Mouse (Mus musculus): ENCODE measurements around the gene Ddc.

- no peak for TF ChIP-seq CTCF (IDR thresholded peaks at IDR 0.05 in 2 of 3, conservative IDR thresholded peaks at IDR 0.05 in 1 of 3; ENCODE audit: control insufficient read depth in 1 of 3, insufficient read depth in 1 of 3, low read depth in 2 of 3, low read length in 3 of 3, poor library complexity in 1 of 3, severe bottlenecking in 1 of 3)
- TF ChIP-seq POLR2A (IDR thresholded peaks at IDR 0.05; ENCODE audit: control insufficient read depth in 1 of 2, insufficient read depth in 1 of 2, low read depth in 1 of 2, low read length in 2 of 2, poor library complexity in 1 of 2): no peak
- TF ChIP-seq NELFE (IDR thresholded peaks at IDR 0.05; ENCODE audit: low read depth, low read length): no peak
- TF ChIP-seq RCOR1 (IDR thresholded peaks at IDR 0.05; ENCODE audit: low read depth, low read length): no peak
Observed at GRCm38 (mm10) chr11:11871197-11871813, 26.6 kb downstream of the Ddc start.

Measured in MEL (cell line).